Mouse (Mus musculus) heart, embryonic 13.5 days (tissue): Measurements from ENCODE around the gene BC025920. TPM values are rescaled to one million over a fixed set of nuclear protein-coding genes. Genes with fewer than 3 reads are reported as not detected.

Source experiments
- ATAC-seq: fragments of 200-750 bp; cut with Nextera tagmentation; 2 replicates; pipeline ENCODE4 v1.8.0; 2017; ENCODE audit warnings: moderate TSS enrichment; ENCODE audit not compliant: insufficient number of reproducible peaks, low FRiP score, low TSS enrichment; ENCODE audit errors: extremely low read depth
- H3K27ac ChIP-seq: fragments of 300-500 bp; sonication (generic); replicated peaks from 2 replicates; pipeline ENCODE4 v1.5.1; 2015; ENCODE audit warnings: moderate library complexity, mild to moderate bottlenecking, inconsistent platforms
- H3K27me3 ChIP-seq: fragments of 300-500 bp; sonication (generic); replicated peaks from 2 replicates; pipeline ENCODE4 v1.6.1; 2015; ENCODE audit warnings: mild to moderate bottlenecking, inconsistent platforms
- H3K36me3 ChIP-seq: fragments of 300-500 bp; sonication (generic); 2 replicates; pipeline ENCODE4 v1.6.1; 2015; ENCODE audit warnings: mild to moderate bottlenecking, inconsistent platforms
- H3K4me1 ChIP-seq: fragments of 300-500 bp; sonication (generic); 2 replicates; pipeline ENCODE4 v1.6.1; 2015; ENCODE audit warnings: inconsistent platforms
- H3K4me2 ChIP-seq: fragments of 300-500 bp; sonication (generic); 2 replicates; pipeline ENCODE4 v1.6.1; 2015; ENCODE audit warnings: inconsistent platforms, mild to moderate bottlenecking, moderate library complexity
- H3K4me3 ChIP-seq: fragments of 300-500 bp; sonication (generic); 2 replicates; pipeline ENCODE4 v1.5.1; 2015; ENCODE audit warnings: moderate library complexity, mild to moderate bottlenecking, inconsistent platforms
- H3K9ac ChIP-seq: fragments of 300-500 bp; sonication (generic); 2 replicates; pipeline ENCODE4 v1.6.1; 2015; ENCODE audit warnings: inconsistent platforms, mild to moderate bottlenecking, moderate library complexity
- H3K9me3 ChIP-seq: fragments of 300-500 bp; sonication (generic); 2 replicates; pipeline ENCODE4 v1.6.1; 2016; ENCODE audit warnings: inconsistent platforms
- WGBS: fragments of 180-500 bp; shearing (Covaris S2); methylation state at CpG from one replicate; pipeline ENCODE4 v1.1.7; 2015; ENCODE audit warnings: mixed read lengths; 5-methylcytosine and 5-hydroxymethylcytosine counted together
- polyA plus RNA-seq: library from polyadenylated mRNA; unstranded; fragments of >200 nt; fragmentation: Nextera tagmentation; extraction: Ambion mirVana; gene quantifications from 2 replicates; pipeline ENCODE4 v1.2.1, GENCODE M21; 2015

The BC025920 gene
- polyA plus RNA-seq, 1 experiment from 2014 or later: 0.44 TPM

GRCm38 (mm10) chr10:81565257-81566228, 40.5 kb upstream of the BC025920 start:
- WGBS: 43% methylated on average over 20 of the region's 20 CpGs
- peaks cover 80% of the 10 kb centered on the region for H3K4me1 ChIP-seq
- H3K27me3 ChIP-seq: no peaks in the 10 kb centered on the region
- H3K4me3 ChIP-seq: no peak overlapping the region
- no peak overlapping the region for H3K4me2 ChIP-seq
- no peak overlapping the region for H3K27ac ChIP-seq
- no peak for ATAC-seq
- H3K9ac ChIP-seq: no peak overlapping the region
- H3K36me3 ChIP-seq: peaks cover 61% of the 10 kb centered on the region
- H3K9me3 ChIP-seq: no peaks in the 10 kb centered on the region

DNA sequence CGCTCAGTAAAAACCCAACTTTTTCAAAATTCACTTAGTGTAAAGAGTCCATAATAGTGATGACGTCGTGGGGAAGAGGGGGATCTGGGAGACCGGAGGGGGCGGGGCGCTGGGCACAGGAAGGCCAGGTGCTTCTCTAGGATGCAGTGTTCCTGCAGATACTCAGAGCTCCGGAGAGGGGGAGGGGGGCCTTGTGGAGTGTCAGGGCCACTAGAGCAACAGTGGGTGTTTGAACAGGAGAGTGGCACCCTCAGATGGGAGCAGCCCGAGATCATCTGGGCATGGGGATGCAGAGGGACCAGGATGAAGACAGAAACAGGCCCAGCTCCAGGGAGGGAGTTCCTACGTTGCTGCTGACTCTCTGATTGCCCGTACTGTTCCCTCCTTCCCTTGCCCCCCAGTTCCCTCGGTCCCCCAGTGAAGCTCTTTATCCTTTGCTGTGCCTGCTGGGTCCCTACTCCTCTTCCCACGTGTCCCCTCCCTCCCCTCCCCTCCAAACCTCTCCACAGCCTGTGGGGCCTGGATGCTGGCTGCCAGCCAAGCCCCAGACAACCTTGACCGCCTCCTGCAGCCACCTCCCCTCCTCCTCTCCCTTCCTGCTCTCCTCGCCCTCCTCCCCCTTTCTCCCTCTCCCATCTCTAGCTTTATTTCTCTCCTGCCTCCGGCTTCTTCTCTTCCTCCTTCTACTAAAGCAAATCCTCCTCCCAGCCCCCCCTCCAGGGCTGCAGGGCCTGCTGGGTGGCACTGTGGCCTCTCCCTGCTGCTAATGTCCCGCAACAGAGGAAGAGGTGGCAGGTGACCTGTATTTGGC, 37.5 kb upstream of the BC025920 start:
- Histone ChIP-seq H3K4me3 (peak overlapping the region; percentile 17), H3K9me3 (no peaks in the 10 kb centered on the region), H3K27me3 (peaks cover 8% of the 10 kb centered on the region; the same call in 1 of the 2 replicates), H3K4me1 (peaks cover 66% of the 10 kb centered on the region), H3K27ac (peak overlapping the region; percentile 94), H3K36me3 (peaks cover 37% of the 10 kb centered on the region), H3K4me2 (peak overlapping the region; percentile 59), H3K9ac (peak overlapping the region; percentile 72)
- ATAC-seq: no peak
- WGBS: 9% methylated on average over 15 of the region's 16 CpGs

- 62% methylated on average over 9 of the region's 9 CpGs for WGBS
- peaks cover 16% of the 10 kb centered on the region for H3K27me3 ChIP-seq
- H3K9me3 ChIP-seq: no peaks in the 10 kb centered on the region
- H3K4me3 ChIP-seq: no peak overlapping the region
- peaks cover 66% of the 10 kb centered on the region for H3K4me1 ChIP-seq
- H3K27ac ChIP-seq: peak overlapping the region; percentile 94
- ATAC-seq: no peak
- no peak overlapping the region for H3K4me2 ChIP-seq
- peaks cover 26% of the 10 kb centered on the region for H3K36me3 ChIP-seq
- H3K9ac ChIP-seq: peak overlapping the region; percentile 81; the same call in 1 of the 2 replicates
Observed at GRCm38 (mm10) chr10:81569507-81570237, 36.4 kb upstream of the BC025920 start.

DNA sequence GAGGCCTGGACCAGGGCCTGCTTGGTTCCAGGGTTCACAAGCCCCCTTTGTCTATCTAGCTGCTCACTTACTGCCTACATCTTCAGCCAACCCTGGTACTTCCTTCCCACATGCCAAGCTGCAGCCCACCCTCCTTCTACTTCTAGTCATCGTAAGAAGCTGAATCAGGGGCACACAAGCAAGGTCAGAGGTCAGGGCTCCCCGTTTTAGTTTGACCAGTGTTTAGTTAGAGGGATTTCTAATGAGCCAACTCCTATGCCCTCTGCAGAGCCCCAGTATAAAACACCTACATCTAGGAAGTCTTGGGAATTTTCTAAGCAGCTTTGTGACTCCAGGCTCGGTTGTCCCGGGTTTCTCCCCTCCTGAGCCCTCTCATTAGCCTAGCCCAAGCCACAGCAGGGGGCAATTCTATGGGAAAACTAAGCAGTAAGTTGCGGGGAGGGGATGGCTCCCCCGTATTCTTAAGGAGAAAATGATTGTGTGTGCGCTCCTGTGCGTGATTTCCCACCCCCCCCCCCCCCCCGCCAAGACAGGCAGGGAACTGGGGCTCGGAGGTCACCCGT, 35.8 kb upstream of the BC025920 start:
- Histone ChIP-seq H3K4me3 (peak overlapping the region; percentile 55), H3K27ac (peak overlapping the region; percentile 94), H3K4me2 (peak overlapping the region; percentile 87), H3K9me3 (no peaks in the 10 kb centered on the region), H3K9ac (peak overlapping the region; percentile 81), H3K27me3 (peaks cover 16% of the 10 kb centered on the region), H3K4me1 (peaks cover 63% of the 10 kb centered on the region), H3K36me3 (peaks cover 19% of the 10 kb centered on the region)
- WGBS: 10% methylated on average over 9 of the region's 11 CpGs
- ATAC-seq: no peak

DNA sequence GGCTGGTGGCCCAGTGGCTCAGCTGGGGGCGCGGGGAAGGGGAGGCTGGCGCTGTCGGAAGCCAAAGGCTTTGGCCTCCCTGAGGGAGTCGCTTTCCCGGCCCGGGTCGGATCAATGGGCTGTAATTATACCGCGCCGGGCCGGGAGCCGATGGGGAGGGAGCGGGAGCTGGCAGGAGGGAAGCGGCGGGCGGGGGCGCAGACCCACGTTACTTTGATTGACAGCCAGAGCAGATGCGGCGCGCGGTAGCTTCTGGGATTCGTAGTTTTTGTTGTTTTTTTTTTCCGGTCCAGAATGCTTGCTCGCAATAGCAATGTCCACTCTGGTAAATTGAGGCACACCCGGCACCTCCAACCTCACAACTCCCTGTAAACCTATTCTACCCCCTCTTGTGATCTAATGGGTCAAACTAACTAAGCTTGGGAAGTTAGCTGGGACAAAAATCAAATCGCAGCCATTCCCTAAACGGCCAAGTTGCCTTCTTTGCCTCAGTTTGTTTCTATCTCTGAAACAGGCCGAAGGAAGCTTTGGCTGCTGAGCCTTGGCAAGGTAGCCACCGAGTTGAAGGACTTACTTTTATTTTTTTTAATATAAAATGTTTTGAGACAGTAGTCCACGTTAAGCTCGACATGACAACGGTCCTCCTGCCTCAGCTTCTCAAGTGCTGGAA, 35.1 kb upstream of the BC025920 start:
- under 1% methylated on average over 34 of the region's 34 CpGs for WGBS
- Histone ChIP-seq H3K27me3 (peaks cover 16% of the 10 kb centered on the region), H3K4me1 (peaks cover 68% of the 10 kb centered on the region), H3K9ac (peak overlapping the region; percentile 81), H3K9me3 (no peaks in the 10 kb centered on the region), H3K36me3 (peaks cover 13% of the 10 kb centered on the region), H3K4me3 (peak overlapping the region; percentile 55), H3K4me2 (peak overlapping the region; percentile 87), H3K27ac (peak overlapping the region; percentile 94)
- ATAC-seq: peak; percentile 35

GRCm38 (mm10) chr10:81571501-81571876, 34.6 kb upstream of the BC025920 start:
- H3K27ac ChIP-seq: peak overlapping the region; percentile 94
- peak; percentile 82 for ATAC-seq
- H3K4me2 ChIP-seq: peak overlapping the region; percentile 87
- peaks cover 74% of the 10 kb centered on the region for H3K4me1 ChIP-seq
- H3K36me3 ChIP-seq: peaks cover 8% of the 10 kb centered on the region
- H3K4me3 ChIP-seq: peak overlapping the region; percentile 55
- no peaks in the 10 kb centered on the region for H3K9me3 ChIP-seq
- WGBS: under 1% methylated on average over 18 of the region's 18 CpGs
- H3K27me3 ChIP-seq: peaks cover 20% of the 10 kb centered on the region
- peak overlapping the region; percentile 78 for H3K9ac ChIP-seq

- peaks cover 75% of the 10 kb centered on the region for H3K4me1 ChIP-seq
- H3K27ac ChIP-seq: peak overlapping the region; percentile 75
- H3K27me3 ChIP-seq: peaks cover 24% of the 10 kb centered on the region
- no peak for ATAC-seq
- peak overlapping the region; percentile 87 for H3K4me2 ChIP-seq
- peak overlapping the region; percentile 78 for H3K9ac ChIP-seq
- H3K9me3 ChIP-seq: no peaks in the 10 kb centered on the region
- 10% methylated on average over 9 of the region's 9 CpGs for WGBS
- 0 out of 2 replicates have a peak, but pooled peaks cover under 1% of the 10 kb centered on the region for H3K36me3 ChIP-seq
- peak overlapping the region; percentile 55 for H3K4me3 ChIP-seq
Observed at GRCm38 (mm10) chr10:81572133-81572671, 33.9 kb upstream of the BC025920 start.

GRCm38 (mm10) chr10:81572975-81573374, 33.1 kb upstream of the BC025920 start:
- Histone ChIP-seq H3K4me2 (peak overlapping the region; percentile 87; the same call in 1 of the 2 replicates), H3K9ac (no peak overlapping the region; the same call in 1 of the 2 replicates), H3K4me1 (peaks cover 69% of the 10 kb centered on the region), H3K9me3 (no peaks in the 10 kb centered on the region), H3K27ac (no peak overlapping the region), H3K27me3 (peaks cover 24% of the 10 kb centered on the region), H3K4me3 (no peak overlapping the region), H3K36me3 (no peaks in the 10 kb centered on the region; the same call in 1 of the 2 replicates)
- WGBS: 27% methylated on average over 9 of the region's 9 CpGs
- ATAC-seq: no peak

DNA sequence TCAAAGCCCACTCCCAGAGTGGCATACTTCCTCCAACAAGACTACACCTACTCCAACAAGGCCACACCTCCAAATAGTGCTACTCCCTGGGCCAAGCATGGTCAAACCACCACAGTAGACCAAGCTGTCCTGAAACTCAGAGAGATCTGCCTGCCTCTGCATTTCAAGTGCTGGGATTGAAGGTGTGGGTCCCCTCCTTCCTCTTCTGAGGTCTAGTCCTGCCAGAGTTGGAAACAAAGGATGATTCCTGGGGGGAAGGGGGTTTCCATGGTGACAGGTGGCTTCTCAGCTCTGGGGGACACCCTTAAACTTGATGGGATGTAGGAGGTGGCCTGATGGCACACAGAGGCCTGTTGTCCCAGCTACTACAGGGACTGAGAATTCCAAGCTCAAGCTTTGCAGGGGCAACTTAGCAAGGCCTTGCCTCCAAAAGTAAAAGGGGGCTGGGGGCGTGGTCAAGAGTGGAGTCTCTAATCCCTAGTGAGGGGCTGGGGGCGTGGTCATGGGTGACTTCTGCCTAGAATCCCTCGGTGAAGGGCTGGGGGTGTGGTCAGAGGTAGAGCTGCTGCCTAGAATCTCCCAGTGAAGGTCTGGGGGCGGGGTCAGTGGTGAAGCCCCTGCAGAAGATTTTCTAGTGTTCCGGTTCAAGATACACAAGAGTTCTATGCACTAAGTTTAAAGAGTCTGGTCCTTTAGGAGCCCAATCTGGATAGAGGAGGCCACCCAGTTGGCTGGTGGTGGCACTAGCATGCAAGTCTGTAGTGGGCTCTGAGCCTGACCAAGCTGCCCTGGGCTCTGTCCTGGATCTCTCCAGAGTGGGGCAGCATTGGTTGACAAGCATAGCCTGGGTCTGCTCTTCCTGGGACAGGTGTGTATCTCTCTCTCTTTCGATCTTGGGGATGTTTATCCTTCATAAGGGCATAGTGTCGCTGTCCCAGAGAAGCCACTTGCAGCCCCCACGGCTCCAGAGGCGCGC, 31.7 kb upstream of the BC025920 start, which contains the start of gene Tle2:
Tle2 (plus strand) TSS at position 481 of the 976 bp plus-strand sequence.
- peaks cover 29% of the 10 kb centered on the region for H3K27me3 ChIP-seq
- peak within 1 kb of the TSS; percentile 66; the same call in 1 of the 2 replicates for H3K27ac ChIP-seq
- peaks cover 55% of the 10 kb centered on the region for H3K4me1 ChIP-seq

More for the DNA sequence above, 31.7 kb upstream of the BC025920 start, which contains the start of gene Tle2:
- Histone ChIP-seq H3K9ac (peak within 1 kb of the TSS; percentile 90), H3K4me2 (peak within 1 kb of the TSS; percentile 91), H3K4me3 (peak within 1 kb of the TSS; percentile 77), H3K9me3 (no peaks in the 10 kb centered on the region), H3K36me3 (no peaks in the 10 kb centered on the region; the same call in 1 of the 2 replicates)
- 19% methylated on average over 10 of the region's 10 CpGs for WGBS
- ATAC-seq: no peak
